Mouse (Mus musculus) bone marrow macrophage, adult 2 months (primary cell): ENCODE measurements around the gene Kyat1.

ENCODE experiments used
- CTCF ChIP-seq: IDR thresholded peaks from 2 replicates; pipeline ENCODE4 v1.5.1; 2012; ENCODE audit warnings: low read depth, mild to moderate bottlenecking, low read length, moderate library complexity
- POLR2A ChIP-seq: IDR thresholded peaks from 2 replicates; pipeline ENCODE4 v1.6.1; 2012; ENCODE audit warnings: mild to moderate bottlenecking, low read depth, low read length, borderline replicate concordance

GRCm38 (mm10) chr2:30203439-30203838 is 2.2 kb downstream of the Kyat1 start:
- TF ChIP-seq CTCF (peak; percentile 28; the same call in 1 of the 2 replicates), POLR2A (no peak)
